Mouse (Mus musculus): Measurements from ENCODE around the gene Ftl1-ps1.

GRCm38 (mm10) chr13:74439895-74440294, 40.4 kb downstream of the Ftl1-ps1 start:
- TF ChIP-seq CTCF (IDR thresholded peaks at IDR 0.05; ENCODE audit: low read depth, low read length) = no peak
- TF ChIP-seq EP300 (IDR thresholded peaks at IDR 0.05; ENCODE audit: insufficient read depth, low read depth, low read length) = no peak

Measured in ES-Bruce4 (cell line).